Mouse (Mus musculus): Measurements from ENCODE around the gene Cryga. TPM values are rescaled to one million over a fixed set of nuclear protein-coding genes. Genes with fewer than 3 reads are reported as not detected.

Gene Cryga
- not detected for total RNA-seq (2023)

GRCm38 (mm10) chr1:65103273-65103672 lies at the start of gene Cryga:
Gene Cryga, minus strand, starts transcription at chr1:65103373.

GRCm38 (mm10) chr1:65122574-65123372 lies 19.6 kb upstream of the Cryga start, which contains the start of gene D630023F18Rik:
Gene D630023F18Rik, minus strand, starts transcription at chr1:65123214.

GRCm38 (mm10) chr1:65119438-65119837 lies 16.3 kb upstream of the Cryga start, which contains the start of gene Gm28845:
Gene Gm28845, minus strand, starts transcription at chr1:65119558.

GRCm38 (mm10) chr1:65082188-65082587 lies 21.0 kb downstream of the Cryga start, which contains the start of gene Crygb:
Gene Crygb, minus strand, starts transcription at chr1:65082288.

GRCm38 (mm10) chr1:65073589-65073988 lies 29.6 kb downstream of the Cryga start, which contains the start of gene Crygc:
Gene Crygc, minus strand, starts transcription at chr1:65073689.

GRCm38 (mm10) chr1:65063352-65063751 lies 39.8 kb downstream of the Cryga start, which contains the start of gene Crygd:
Gene Crygd, minus strand, starts transcription at chr1:65063452.

GRCm38 (mm10) chr1:65050952-65051351 lies 52.2 kb downstream of the Cryga start, which contains the start of gene Cryge:
Gene Cryge, minus strand, starts transcription at chr1:65051149.

Other genes with a start within 250 kb of the Cryga start
- 14.9 TPM for gene Plekhm3, start 146.5 kb downstream of the Cryga start, total RNA-seq (2023)
- gene Akr1cl, start 70.6 kb downstream of the Cryga start, total RNA-seq (2023), result not detected
- gene Cryge, start 52.2 kb downstream of the Cryga start, total RNA-seq (2023), result not detected
- gene Crygd, start 39.9 kb downstream of the Cryga start, total RNA-seq (2023), result not detected
- gene Crygc, start 29.7 kb downstream of the Cryga start, total RNA-seq (2023), result not detected
- not detected for gene Crygb, start 21.1 kb downstream of the Cryga start, total RNA-seq (2023)
- gene Gm28845, start 16.2 kb upstream of the Cryga start, total RNA-seq (2023), result not detected
- not detected for gene D630023F18Rik, start 19.8 kb upstream of the Cryga start, total RNA-seq (2023)
- gene Idh1, start 83.1 kb upstream of the Cryga start, total RNA-seq (2023), result 4.0 TPM
- 38.7 TPM for gene Pikfyve, start 83.3 kb upstream of the Cryga start, total RNA-seq (2023)
- not detected for gene Pth2r, start 178.7 kb upstream of the Cryga start, total RNA-seq (2023)

Measured in CD8-positive naive resting alpha-beta T cell, adult 57 days (primary cell).